Mouse (Mus musculus) olfactory bulb, adult 2 months (tissue): Measurements from ENCODE around the gene Rnf5.

Experiments used
- CTCF ChIP-seq: fragments of 200-500 bp; IDR thresholded peaks from 2 replicates; pipeline ENCODE4 v1.5.1; 2012; ENCODE audit warnings: low read depth, mild to moderate bottlenecking, low read length, moderate library complexity; ENCODE audit not compliant: insufficient read depth
- POLR2A ChIP-seq: fragments of 200-500 bp; IDR thresholded peaks from 2 replicates; pipeline ENCODE4 v1.6.1; 2012; ENCODE audit warnings: mild to moderate bottlenecking, low read depth, low read length, moderate library complexity; ENCODE audit not compliant: insufficient read depth

- no peak for TF ChIP-seq CTCF
- TF ChIP-seq POLR2A, result no peak
Observed at GRCm38 (mm10) chr17:34590154-34590987, 13.1 kb downstream of the Rnf5 start.
